Mouse (Mus musculus) ES-Bruce4 (cell line): ENCODE measurements around the gene Gm17409.

ENCODE experiments used
- CTCF ChIP-seq: IDR thresholded peaks from one replicate; pipeline ENCODE4 v1.8.1; 2011; ENCODE audit warnings: low read depth, low read length
- EP300 ChIP-seq: IDR thresholded peaks from 2 replicates; pipeline ENCODE4 v1.6.1; 2011; ENCODE audit warnings: low read depth, low read length; ENCODE audit not compliant: insufficient read depth
- POLR2A ChIP-seq: IDR thresholded peaks from one replicate; pipeline ENCODE4 v1.8.1; 2011; ENCODE audit warnings: low read length; ENCODE audit not compliant: insufficient read depth

GRCm38 (mm10) chr2:58434438-58434837 is 35.5 kb upstream of the Gm17409 start:
- TF ChIP-seq CTCF (no peak), POLR2A (no peak), EP300 (no peak)
